Mouse (Mus musculus): ENCODE results near the gene Olfr718-ps1.

Olfr718-ps1 gene

DNA sequence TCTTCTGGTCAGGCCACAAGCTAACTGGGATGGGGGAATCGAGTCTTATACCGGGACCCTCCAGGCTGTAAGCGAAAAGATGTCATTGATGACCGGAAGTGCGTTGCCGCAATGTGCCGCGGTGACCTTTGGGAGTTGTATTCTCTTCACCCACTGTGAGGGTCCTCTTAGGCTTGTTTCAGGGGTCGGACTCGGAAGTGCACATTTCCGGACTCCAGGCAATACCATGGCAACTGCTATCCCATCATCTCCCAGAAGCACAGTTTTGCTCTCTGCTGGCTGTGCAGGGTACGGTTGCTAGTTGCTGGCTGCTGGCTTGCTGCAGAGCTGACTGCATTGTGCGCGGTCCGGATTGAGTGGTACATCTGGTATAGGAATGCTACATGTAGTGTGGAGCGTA lies 18.3 kb downstream of the Olfr718-ps1 start:
- no peak for DNase-seq (ENCODE audit: low read depth, low spot score)

- DNase-seq (ENCODE audit: low read depth, low spot score): no peak
Measured at GRCm38 (mm10) chr5:143127837-143128236, 19.5 kb downstream of the Olfr718-ps1 start.

- no peak for DNase-seq (ENCODE audit: low read depth, low spot score)
Measured at GRCm38 (mm10) chr5:143126908-143127307, 20.5 kb downstream of the Olfr718-ps1 start.

GRCm38 (mm10) chr5:143126089-143126488 lies 21.3 kb downstream of the Olfr718-ps1 start:
- no peak for DNase-seq (ENCODE audit: low read depth, low spot score)

- no peak for DNase-seq (ENCODE audit: low read depth, low spot score)
Measured at GRCm38 (mm10) chr5:143125601-143126000, 21.8 kb downstream of the Olfr718-ps1 start.

- no peak for DNase-seq (ENCODE audit: low read depth, low spot score)
Measured at GRCm38 (mm10) chr5:143124805-143125378, 22.5 kb downstream of the Olfr718-ps1 start.

DNA sequence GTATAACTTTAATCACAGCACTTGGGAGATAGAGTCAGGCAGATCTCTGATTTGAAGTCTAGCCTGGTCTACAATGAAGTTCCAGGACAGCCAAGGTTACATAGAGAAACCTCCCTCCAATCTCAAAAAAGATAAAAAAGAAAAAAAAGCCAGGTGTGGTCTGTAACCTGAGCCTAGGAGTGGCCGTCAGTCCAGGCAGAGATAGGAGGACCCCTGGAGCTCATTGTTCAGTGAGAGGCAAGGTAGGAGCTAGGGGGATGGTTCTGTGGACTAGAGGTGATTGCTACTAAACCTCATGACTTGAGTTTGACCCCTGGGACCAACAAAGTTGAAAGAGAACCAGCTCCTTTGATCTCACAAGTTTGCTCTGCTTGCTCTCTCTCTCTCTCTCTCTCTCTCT lies 24.7 kb downstream of the Olfr718-ps1 start:
- DNase-seq (ENCODE audit: low read depth, low spot score): no peak

DNA sequence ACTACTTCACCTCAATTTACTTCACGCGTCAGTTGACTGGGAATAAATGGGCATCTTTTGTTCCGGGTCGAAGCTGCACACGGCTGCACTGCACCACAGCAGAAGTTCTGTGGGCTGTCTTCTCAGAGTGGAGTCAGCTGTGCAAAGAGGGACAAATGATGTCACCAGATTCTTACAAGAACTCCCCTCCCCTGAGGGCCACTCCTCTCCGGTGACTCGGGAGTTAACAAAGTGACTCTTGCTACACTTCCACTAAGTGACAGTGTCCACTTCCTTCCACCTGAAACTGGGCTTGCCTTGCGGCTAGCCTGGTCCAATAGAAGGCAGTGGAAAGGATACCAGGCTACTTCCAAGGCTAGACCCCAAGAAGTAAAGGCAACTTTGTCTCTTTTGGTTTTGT lies 25.3 kb downstream of the Olfr718-ps1 start:
- no peak for DNase-seq (ENCODE audit: low read depth, low spot score)

- peak; percentile 95 for DNase-seq (ENCODE audit: low read depth, low spot score)
Measured at GRCm38 (mm10) chr5:143112281-143113246, 34.8 kb downstream of the Olfr718-ps1 start, which contains the start of gene Rnf216. Rnf216 (minus strand) TSS chr5:143112994.

DNA sequence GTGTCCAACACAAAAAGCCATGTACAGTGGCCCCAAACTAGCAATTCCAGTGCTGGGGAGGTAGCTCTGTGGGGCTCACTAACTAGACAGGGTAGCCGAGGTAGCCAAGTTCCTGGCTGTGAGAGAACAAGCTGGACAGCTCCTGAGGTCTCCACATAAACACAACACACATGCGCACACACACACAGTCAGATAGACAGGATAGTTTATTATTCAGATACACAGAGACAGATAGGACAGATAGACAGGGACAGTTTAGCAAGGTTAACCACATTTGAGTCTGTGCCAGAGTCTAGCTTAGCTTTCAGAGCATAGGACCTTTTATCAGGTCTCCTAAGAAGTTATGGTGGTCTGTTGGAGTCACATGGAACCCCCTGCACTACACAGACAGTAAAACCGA lies 40.5 kb downstream of the Olfr718-ps1 start:
- no peak for DNase-seq (ENCODE audit: low read depth, low spot score)

- DNase-seq (ENCODE audit: low read depth, low spot score): no peak
Measured at GRCm38 (mm10) chr5:143103231-143103630, 44.1 kb downstream of the Olfr718-ps1 start.

GRCm38 (mm10) chr5:143101626-143102025 lies 45.8 kb downstream of the Olfr718-ps1 start:
- DNase-seq (ENCODE audit: low read depth, low spot score): no peak

DNA sequence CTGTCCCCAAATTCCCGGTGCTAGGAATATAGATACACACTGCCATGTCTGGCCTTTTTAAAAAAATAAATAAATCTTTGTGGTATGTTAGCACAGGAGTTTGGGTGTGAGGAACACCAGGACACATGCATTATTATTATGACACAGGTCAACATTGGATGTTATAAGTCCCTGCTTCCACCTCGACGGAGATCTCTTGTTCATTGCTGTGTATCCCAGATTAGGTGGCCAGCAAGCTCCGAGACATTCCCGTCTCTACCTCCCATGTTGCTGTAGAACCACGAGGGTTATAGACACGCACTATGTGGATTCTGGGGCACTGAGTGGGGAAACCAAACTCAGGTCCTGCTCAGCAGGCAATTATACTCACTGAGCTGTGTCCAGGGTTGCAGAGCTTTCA lies 52.1 kb downstream of the Olfr718-ps1 start:
- no peak for DNase-seq (ENCODE audit: low read depth, low spot score)

GRCm38 (mm10) chr5:143092891-143093290 lies 54.5 kb downstream of the Olfr718-ps1 start:
- no peak for DNase-seq (ENCODE audit: low read depth, low spot score)

DNA sequence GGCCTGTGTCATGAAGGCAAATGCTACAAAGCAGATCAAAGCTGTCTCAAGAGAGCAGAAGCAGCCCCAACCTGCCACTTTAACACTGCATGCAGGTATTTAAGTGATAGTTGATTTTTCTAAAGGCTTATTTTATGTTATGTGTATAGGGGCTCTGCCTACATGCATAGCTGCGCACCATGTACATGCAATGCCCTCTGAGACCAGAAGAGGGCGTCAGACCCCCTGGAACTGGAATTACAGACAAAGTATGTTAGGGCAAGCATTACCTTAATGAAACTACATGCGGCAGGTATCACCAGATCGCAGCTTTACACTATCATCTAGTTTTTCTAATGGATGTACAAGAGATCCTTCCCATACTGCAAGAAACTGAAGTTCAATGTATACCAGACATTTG lies 62.5 kb downstream of the Olfr718-ps1 start:
- DNase-seq (ENCODE audit: low read depth, low spot score): peak; percentile 48
